Mouse (Mus musculus) spleen, postnatal 4 days (tissue): ENCODE data around the gene Irf2bp2.
A peak's percentile ranks its signal among the peaks of the same experiment; 100 is the strongest.

Experiments used
- DNase-seq, 2 experiments: peaks; one replicate each; pipeline ENCODE4 v3.0.0; 2022; ENCODE audit warnings: low spot score in 2 of 2

Gene Irf2bp2

DNA sequence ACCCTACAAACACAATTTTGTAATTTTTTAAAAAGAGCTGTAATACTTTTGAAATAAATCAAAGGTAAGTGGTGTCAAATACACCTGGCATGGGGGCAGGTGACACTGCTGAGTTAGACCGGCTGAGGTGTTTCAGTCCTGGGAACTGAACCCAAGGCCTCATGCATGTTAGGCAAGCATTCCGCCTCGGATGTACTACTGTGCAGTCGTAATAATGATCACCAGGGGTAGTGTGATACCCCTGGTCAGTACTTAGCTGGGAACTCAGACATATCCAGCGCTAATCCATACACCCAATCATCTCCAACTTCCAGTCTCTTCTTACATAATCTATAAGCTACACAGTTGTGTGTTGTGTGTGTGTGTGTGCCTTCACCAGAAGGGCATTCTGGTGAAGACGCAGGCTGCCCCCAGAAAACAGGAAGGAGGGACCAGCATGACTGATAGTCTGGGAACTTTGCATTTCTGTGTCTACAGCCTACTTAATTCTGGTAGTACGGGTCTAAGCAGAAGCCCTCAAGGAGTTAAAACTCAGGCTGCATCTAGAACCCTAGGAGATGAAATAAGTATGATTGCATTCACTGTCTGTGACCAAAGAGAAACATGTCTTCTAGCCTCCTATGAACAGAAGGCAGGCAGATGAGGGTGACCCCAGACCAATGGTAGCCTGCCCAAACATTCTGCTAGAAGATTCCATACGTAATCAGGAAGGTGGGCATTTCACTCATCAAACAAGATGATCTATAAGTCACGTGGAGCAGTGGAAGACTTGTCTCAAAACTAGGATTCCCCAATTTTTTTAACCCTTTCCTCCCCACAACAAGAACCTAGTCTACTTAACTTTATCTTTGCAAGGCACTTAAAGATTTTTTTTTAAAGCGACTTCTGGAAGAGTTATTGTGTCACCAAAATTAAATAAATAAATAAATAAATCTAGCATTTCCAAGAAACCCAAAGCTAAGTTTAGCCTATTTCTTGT, 6.9 kb downstream of the Irf2bp2 start:
- no peak for DNase-seq

- no peak for DNase-seq
These were observed 7.7 kb downstream of the Irf2bp2 start for GRCm38 (mm10) chr8:126586101-126586500.

DNA sequence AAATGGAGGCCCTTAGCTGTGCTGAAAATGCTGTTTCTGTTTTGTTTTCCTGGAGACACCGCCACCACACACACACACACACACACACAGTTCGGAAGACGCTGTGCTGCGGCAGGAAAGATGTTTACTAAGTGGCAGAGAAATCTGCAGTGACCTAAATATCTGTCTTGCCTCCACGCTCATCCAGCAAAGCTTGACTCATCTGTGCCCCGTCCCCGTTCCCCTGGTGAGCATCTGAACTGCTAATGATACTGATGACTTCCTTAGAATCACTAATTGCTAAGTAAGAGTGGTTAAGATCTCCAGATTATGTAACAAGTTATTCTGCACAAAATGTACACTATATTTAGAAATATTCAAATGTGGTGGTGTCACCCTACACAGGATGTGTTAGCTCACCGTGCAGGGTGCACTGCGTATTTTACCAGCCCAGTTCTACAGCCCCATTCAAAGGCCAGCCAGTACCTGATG, 8.2 kb downstream of the Irf2bp2 start:
- no peak for DNase-seq

- no peak for DNase-seq
These were observed 8.9 kb downstream of the Irf2bp2 start for GRCm38 (mm10) chr8:126584844-126585231.

DNA sequence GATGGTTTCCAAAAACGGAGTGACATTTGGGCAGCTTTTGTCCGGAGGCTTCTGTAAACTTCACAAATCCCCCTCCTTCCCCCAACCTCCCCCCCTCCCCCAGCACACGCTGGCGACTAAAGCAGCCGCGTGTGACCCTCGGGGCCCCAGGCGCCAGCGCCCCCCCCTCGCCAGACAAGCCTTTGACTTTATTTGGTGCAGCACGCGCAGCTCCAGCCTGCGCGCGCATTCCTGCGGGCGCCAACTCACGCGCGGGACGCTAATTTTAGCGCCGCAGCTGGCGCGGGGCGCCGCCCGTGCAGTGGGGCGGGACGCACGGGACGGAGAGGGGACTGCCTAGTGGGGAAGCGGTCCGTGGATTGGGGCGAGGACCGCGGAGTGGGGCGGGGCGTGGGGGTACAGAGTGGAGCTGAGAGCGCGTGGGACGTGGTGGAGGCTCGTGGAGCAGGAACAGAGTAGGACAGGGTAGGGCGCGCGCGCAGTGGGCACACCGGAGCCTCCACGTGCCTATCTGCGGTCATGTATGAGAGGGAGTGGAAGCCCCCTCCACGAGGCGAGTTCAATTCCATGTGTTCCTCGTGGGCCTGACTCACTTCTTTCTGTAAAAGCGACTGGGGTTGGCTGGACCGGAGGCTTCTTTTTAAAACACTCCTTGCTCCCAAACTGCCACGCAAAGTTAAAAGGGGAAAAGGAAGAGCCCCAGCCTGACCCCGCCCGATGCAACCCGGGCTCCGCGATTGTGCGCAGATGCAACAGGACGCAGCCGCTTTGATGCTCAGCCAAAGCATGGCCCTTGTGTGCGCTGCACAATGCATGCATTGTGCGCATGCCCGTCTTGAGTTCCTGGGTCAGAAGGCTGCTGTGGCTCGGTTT, 9.6 kb downstream of the Irf2bp2 start:
- peak; percentile 77 to 87 for DNase-seq

DNA sequence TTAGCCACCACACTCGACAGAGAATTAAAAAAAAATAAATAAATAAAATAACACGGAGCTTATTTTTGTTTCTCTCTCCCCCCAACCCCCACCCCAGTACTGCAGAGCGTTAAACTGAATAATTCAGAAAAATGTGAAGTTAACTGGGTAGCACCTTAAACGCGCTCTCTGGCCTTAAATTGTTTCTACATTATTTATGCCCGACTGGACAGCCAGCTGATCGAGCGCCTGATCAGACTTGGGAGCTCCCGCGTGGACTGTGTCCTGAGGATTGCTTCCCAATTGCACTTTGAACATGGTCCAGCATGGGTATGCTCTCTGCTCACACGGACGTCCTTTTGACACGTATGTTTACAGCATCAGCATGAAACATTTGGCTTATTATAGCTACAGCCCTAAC, 10.3 kb downstream of the Irf2bp2 start:
- DNase-seq: no peak

DNA sequence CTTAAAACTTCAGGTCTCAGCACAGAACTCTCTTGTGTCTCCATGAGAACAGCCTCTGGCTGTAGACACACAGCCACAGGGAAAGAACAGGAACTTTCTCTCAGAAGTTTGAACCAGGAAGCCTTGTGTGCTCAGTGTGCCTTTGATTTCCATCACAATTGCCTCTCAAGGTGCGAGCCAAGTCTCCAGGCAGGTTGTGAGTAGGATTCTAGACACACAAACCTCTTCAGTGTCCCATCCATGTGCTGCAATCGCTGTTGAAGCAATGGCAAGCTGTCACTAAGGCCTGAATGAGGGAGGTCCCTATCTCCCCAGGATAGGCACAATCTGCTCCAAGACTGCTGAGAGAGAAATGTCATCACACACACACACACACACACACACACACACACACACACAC, 10.8 kb downstream of the Irf2bp2 start:
- no peak for DNase-seq

DNA sequence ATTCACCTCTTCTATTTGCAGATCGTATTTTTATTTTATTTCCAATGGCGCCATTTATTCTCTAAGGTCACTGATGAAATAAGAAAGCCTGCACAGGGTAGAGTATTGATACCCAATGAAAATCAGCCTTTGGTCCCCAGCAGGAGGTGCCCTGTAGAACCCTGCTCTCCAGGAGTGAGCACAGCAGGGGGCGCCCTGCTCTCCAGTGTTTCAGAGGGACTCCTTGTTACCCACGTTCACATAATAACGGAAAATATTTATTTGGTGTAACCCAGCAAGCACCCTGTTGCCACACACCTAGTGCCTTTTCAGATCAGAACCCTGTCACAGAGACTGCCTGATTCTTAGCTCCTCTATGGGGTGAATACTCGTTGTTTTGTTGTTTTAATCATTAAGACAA, 11.3 kb downstream of the Irf2bp2 start:
- peak; percentile 83 to 91 for DNase-seq

DNA sequence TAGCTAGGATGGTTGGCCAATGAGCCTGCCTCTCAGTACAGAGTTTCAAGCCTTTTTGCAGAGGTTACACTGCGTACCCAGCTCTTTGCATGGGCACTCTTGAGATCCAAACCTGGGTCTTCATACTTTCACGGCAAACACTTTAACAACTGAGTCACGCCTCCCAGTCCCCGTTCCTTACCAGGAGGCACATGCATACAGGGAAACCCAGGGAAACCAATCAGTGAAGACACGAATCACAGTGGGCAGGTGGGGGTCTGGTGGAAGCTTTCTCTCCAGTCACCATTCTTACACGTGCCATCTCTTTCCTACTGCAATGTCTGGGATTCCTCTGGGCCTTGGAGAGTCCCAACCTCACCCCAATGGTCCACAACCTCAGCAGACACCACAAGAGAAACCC, 12.1 kb downstream of the Irf2bp2 start:
- DNase-seq: no peak

DNA sequence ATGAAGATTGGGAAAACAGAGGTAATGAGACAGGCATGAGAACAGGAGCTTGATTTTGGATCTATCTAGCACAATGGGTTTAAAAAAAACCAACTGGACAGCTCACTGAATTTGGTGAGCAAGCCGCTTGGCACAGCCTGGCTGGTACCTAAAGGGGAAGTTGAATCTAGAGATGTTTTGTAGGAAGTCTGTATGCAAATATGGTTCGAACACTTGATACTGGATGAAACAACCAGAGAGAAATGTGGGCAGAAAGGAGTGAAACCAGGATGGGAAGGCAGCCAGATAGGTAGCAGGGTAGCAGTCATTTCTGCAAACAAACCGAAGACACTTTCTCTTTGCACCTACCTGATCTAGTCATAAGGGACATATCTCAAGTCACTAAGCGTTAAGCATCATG, 13.0 kb downstream of the Irf2bp2 start:
- no peak for DNase-seq

DNA sequence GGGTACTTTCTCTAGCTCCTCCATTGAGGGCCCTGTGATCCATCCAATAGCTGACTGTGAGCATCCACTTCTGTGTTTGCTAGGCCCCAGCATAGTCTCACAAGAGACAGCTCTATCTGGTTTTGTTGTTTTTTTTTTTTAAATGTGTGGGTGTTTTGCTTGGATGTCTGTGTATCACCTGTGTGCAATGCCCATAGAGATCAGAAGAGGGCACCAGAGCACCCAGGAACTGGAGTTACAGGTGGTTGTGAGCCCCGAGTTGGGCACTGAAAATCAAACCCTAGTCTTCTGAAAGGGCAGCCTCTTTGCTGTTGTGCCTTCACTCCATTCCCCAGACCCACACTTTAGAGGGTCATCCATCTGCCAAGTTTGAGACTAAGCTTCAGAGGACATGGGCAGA, 13.7 kb downstream of the Irf2bp2 start:
- no peak for DNase-seq

DNA sequence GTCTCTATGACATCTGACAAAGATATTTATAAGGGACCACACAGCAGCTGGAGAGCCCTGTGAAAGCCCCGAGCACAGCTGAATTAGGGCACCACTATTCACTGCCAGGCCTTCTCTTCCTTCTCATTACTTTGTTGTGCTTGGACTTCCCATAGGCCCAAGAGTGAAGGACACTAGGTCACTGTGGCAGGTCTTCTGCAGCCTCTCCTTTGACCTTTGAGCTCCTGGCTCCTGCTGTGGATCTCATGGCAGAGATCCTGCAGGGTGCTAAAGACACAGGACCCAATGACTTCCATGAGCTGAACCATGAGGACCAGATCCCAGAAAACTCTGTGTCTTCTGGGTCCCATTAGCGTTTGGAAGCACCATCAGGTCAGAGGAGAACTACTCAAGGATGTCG, 15.1 kb downstream of the Irf2bp2 start:
- no peak for DNase-seq

DNA sequence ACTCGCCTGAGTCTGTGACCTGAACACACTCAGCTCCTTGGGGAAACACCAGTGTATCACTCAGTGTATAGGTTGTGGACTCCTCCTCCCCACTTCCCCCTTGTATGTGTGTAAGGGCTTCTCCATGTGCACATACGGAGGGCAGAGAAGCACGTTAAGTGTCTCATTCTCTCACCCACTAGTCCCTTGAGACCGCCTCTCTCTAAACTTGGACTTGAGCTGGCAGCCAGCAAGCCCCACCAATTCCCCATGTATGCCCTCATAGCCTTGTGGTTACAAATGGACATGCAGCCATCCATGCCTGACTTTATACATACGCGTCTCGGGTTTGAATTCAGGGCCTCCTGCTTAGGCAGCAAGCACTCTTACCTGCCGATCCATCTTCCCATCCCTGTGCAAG, 16.9 kb downstream of the Irf2bp2 start:
- no peak for DNase-seq

GRCm38 (mm10) chr8:126576086-126576485, 17.7 kb downstream of the Irf2bp2 start:
- no peak for DNase-seq

DNA sequence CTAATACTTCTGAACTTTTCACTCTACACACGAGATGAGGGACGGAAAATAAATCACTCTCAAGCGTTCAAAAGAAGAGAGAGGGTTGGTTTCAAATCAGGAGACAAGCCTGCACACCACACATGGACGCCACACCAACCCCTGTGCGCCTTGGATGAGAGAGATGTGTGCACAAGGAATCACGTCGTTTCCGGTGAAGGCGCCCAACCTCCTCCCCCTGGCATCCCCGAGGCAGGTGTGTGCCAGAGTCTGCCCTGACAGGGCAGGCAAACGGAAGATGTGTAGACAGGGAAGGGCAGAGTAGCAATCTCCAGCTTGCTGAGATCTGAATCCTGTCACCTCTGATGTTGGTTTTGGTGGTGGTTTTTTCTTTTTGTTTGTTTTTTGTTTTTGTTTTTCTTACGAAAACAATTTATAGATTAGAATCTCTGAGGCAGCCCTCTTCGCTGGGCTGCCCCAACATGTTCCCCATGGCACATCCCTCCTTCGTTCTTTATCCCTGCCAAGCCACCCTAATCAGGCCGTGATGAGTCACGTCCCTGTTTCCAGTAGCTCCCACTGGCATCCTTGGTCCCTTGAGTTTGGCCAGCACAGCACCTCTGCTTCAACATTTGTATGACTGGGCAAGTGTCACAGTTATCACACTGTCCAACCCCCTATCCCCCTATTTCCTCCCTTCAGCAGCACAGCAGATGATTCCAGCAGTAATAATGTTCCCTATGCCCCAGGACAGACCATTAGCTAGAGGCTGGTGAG, 18.7 kb downstream of the Irf2bp2 start:
- no peak for DNase-seq

- no peak for DNase-seq
These were observed 19.9 kb downstream of the Irf2bp2 start for GRCm38 (mm10) chr8:126573878-126574277.

DNA sequence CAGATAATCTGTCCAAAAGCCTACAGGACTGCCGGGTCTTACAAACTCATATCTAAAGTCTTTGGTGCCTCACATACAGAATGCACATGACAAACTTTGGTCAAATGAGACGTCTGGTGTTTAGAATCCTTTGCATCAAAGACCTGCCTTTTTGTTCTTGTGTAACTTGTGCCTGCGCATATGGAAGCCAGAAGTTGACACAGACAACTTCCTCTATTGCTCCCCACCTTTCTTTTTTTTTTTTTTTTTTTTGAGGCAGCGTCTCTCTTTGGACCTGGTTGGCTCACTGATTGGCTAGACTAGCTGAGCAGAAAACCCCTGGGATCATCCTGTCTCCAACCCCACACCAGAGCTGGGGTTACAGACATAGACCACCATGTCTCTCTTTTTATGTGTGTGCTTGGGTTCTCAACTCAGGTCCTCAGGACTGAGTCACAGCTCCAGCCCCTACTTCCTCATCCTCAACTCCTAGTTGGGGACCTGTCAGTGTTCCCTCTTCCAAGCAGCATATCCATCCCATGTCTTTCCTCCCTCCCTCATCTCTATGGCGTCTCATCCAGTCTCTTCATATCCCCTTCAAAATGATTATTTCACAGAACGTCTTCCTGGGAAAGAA, 20.6 kb downstream of the Irf2bp2 start:
- no peak for DNase-seq

DNA sequence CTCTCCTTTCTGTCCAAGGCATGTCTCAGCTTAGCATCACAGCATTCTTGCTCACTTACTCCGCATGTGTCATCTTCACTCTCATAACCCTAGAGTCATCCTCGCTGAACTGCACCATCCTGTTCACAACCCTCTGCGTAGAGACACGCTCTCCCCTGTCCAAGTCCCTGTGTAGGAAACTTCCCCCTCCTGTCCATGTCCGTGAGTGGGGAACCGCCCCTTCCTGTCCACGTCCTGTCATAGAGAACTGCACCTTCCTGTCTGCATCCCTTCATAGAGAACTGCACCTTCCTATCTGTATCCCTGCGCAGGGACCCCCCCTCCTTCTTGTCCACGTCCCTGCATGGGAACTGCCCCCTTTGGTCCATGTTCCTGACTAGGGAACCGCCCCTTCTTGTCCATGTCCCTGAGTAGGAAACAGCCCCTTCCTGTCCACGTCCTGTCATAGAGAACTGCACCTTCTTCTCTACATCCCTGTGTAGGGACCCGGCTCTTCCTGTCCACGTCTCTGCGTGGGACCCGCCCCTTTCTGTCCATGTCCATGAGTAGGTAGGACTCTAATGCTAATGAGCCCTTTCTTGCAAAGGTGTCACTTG, 22.6 kb downstream of the Irf2bp2 start:
- no peak for DNase-seq

- no peak for DNase-seq
These were observed 23.2 kb downstream of the Irf2bp2 start for GRCm38 (mm10) chr8:126570521-126571040.

GRCm38 (mm10) chr8:126570046-126570445, 23.7 kb downstream of the Irf2bp2 start:
- DNase-seq: no peak

DNA sequence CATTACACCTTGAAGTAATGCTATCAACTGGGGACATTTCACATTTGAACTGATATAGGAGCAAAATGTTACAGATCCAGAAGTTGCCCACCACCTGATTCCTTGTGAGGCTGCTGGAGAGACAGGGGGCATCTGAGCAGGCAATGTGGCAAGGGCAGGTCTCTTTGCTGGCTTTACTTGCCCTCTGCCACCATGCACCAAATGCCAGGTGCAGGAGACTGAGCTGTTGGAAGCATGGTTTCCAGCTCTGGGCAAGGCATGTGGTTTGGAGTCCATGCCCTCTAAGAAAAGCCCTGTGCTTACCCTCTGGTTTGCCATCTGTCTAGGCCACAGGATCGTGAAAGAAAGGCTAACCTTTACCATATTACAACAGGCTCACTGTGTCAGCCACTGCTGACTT, 24.1 kb downstream of the Irf2bp2 start:
- no peak for DNase-seq
